Mouse (Mus musculus): ENCODE measurements around the gene Syndig1l.

Syndig1l gene

DNA sequence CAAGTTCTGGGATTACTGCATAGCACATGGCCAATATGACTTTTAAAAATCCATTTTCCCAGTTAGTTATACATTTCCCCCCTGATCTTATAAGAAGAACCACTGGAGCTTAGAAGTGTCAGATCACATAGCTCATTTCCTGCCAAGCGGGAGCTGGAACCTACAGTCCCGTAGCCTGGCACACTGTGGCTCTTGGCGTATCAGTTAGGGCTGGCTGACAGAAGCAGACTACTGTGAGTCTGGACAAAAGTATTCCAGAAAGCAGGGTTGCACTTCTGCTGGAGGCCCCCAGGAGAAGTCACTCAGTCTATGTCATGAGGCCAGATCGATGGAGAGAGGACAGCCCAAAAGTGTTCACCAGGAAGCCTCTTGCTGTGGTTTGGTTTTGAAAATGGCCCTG lies 27.8 kb upstream of the Syndig1l start:
- H3K4me3 ChIP-seq (replicated peaks; ENCODE audit: low read length): no peak overlapping the region
- no peaks in the 10 kb centered on the region for H3K36me3 ChIP-seq (ENCODE audit: insufficient read depth, low read length)
- peaks cover 36% of the 10 kb centered on the region for H3K4me1 ChIP-seq (replicated peaks; ENCODE audit: low read depth, low read length)
- TF ChIP-seq POU5F1 (IDR thresholded peaks at IDR 0.05; ENCODE audit: borderline replicate concordance, low read length): no peak
- H3K9me3 ChIP-seq (ENCODE audit: low read length): no peaks in the 10 kb centered on the region
- peaks cover 4% of the 10 kb centered on the region; the same call in 1 of the 2 replicates for H3K27me3 ChIP-seq (ENCODE audit: insufficient read depth, low read length)

DNA sequence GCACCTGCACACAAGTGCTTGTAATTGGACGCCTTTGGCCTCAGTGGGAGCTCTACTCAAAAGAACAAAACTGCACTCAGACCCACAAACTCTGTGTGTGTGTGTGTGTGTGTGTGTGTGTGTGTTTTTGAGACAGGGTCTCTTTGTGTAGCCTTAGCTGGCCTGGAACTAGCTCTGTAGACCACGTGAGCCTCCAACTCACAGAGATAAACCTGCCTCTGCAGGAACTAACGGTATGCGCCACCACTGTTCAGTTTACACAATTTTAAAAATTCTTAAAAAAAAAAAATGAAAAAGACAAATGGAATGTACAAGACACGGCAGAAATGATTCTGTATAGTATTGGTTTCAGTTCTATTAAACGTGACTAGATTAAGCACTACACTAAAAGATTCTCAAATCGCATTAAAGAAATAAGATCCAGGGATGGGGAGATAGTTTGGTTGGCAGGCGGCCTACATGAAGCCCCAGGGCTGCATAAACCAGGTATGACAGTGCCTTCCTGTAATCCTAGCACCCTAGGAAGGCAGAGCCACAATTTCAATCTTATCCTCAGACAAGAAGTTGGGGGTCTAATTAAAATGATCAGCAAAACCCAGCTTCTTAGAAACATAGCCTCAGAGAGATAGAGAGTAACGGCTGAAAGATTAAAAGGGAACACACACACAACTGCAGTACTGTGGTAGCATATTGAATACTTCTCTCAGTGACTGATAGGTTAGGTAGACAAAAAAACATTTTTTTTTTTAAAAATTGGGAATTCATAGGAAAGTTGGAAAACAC lies 20.0 kb upstream of the Syndig1l start:
- TF ChIP-seq NANOG (IDR thresholded peaks at IDR 0.05; ENCODE audit: borderline replicate concordance, low read length) (no peak), POU5F1 (IDR thresholded peaks at IDR 0.05; ENCODE audit: borderline replicate concordance, low read length) (no peak), CTCF (conservative IDR thresholded peaks at IDR 0.05; ENCODE audit: low read length) (no peak)
- no peaks in the 10 kb centered on the region for H3K9me3 ChIP-seq (ENCODE audit: low read length)
- H3K27me3 ChIP-seq (ENCODE audit: insufficient read depth, low read length): no peaks in the 10 kb centered on the region; the same call in 1 of the 2 replicates
- no peaks in the 10 kb centered on the region; the same call in 1 of the 2 replicates for H3K4me1 ChIP-seq (replicated peaks; ENCODE audit: low read depth, low read length)
- no peak overlapping the region for H3K4me3 ChIP-seq (replicated peaks; ENCODE audit: low read length)
- H3K36me3 ChIP-seq (ENCODE audit: insufficient read depth, low read length): no peaks in the 10 kb centered on the region

DNA sequence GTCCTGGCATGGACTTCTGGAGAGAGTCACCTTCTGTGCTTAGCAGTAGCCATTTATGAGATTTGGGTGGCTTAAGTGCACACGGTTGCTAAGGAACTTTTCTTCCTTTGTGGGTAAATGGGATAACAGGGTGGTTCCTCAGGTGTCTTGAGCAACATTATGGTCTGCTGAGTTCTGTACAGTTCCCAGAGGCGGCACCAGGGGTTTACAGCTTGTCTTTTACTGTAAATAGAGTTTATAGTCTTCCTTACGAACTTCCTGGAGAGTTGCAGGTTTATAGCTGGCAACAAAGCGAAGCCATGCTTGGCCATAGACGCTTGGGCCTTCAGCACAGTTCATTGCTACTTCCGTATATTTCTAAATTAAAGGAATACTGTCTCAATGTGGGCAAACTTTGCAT lies 15.9 kb upstream of the Syndig1l start:
- no peaks in the 10 kb centered on the region; the same call in 1 of the 2 replicates for H3K4me1 ChIP-seq (replicated peaks; ENCODE audit: low read depth, low read length)
- no peaks in the 10 kb centered on the region for H3K9me3 ChIP-seq (ENCODE audit: low read length)
- TF ChIP-seq POU5F1 (IDR thresholded peaks at IDR 0.05; ENCODE audit: borderline replicate concordance, low read length): no peak
- TF ChIP-seq NANOG (IDR thresholded peaks at IDR 0.05; ENCODE audit: borderline replicate concordance, low read length): no peak
- no peak for TF ChIP-seq CTCF (conservative IDR thresholded peaks at IDR 0.05; ENCODE audit: low read length)
- no peak overlapping the region for H3K4me3 ChIP-seq (replicated peaks; ENCODE audit: low read length)
- H3K27me3 ChIP-seq (ENCODE audit: insufficient read depth, low read length): no peaks in the 10 kb centered on the region; the same call in 1 of the 2 replicates
- H3K36me3 ChIP-seq (ENCODE audit: insufficient read depth, low read length): no peaks in the 10 kb centered on the region

DNA sequence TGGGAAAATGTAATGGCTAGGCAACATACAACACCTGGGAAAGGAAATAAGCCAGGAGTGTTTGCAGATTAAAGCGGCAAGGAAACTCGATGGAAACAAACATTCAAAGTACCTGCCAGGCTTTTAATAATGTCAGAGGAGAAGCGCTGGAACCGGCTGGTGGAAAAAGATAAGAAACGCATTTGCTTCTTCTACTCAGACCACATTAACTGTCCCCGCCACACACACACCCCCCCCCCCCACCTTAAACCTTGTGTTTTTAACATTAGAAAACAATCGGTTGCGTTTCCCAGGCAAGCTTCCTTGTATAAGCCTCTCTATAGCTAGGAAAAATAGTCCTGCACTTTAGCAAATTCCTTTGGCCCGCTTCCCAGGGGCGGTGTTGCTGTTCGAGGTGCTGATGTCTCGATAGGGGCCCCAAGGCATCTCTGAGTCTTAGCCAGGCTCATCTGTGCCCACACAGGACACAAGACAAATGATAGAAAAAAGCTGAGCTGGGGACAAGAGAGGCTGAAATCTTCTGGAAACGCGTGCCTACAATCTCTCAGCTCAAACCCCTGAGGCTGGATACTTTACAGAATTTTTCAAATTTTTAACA lies 11.3 kb upstream of the Syndig1l start:
- Histone ChIP-seq H3K27me3 (ENCODE audit: insufficient read depth, low read length) (no peaks in the 10 kb centered on the region; the same call in 1 of the 2 replicates), H3K36me3 (ENCODE audit: insufficient read depth, low read length) (no peaks in the 10 kb centered on the region), H3K4me3 (replicated peaks; ENCODE audit: low read length) (no peak overlapping the region), H3K4me1 (replicated peaks; ENCODE audit: low read depth, low read length) (no peaks in the 10 kb centered on the region), H3K9me3 (ENCODE audit: low read length) (no peaks in the 10 kb centered on the region)
- TF ChIP-seq POU5F1 (IDR thresholded peaks at IDR 0.05; ENCODE audit: borderline replicate concordance, low read length) (no peak), CTCF (conservative IDR thresholded peaks at IDR 0.05; ENCODE audit: low read length) (no peak), NANOG (IDR thresholded peaks at IDR 0.05; ENCODE audit: borderline replicate concordance, low read length) (no peak)

DNA sequence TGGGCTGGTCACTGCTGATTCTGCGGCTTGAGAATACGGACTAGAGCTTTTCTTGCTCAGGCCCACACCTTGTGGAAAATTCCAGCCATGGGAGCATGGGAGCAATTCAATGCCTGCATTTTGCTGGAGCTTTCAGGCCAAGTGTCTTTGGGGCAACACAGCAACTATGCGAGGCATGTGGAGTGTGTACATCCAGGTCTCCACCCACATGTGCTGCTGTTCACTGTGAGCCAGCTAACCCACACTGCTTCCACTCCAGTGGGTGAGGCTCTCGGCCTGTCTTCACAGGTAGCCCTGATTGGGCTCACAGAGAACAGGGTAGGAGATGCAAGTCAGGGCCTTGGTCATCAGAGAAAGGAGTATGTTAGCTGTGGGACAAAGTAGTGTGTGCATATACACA lies 9.2 kb upstream of the Syndig1l start:
- no peaks in the 10 kb centered on the region for H3K36me3 ChIP-seq (ENCODE audit: insufficient read depth, low read length)
- H3K4me1 ChIP-seq (replicated peaks; ENCODE audit: low read depth, low read length): peaks cover 5% of the 10 kb centered on the region; the same call in 1 of the 2 replicates
- no peak overlapping the region for H3K4me3 ChIP-seq (replicated peaks; ENCODE audit: low read length)
- no peak for TF ChIP-seq NANOG (IDR thresholded peaks at IDR 0.05; ENCODE audit: borderline replicate concordance, low read length)
- TF ChIP-seq POU5F1 (IDR thresholded peaks at IDR 0.05; ENCODE audit: borderline replicate concordance, low read length): no peak
- TF ChIP-seq CTCF (conservative IDR thresholded peaks at IDR 0.05; ENCODE audit: low read length): no peak
- H3K27me3 ChIP-seq (ENCODE audit: insufficient read depth, low read length): peaks cover 13% of the 10 kb centered on the region; the same call in 1 of the 2 replicates
- H3K9me3 ChIP-seq (ENCODE audit: low read length): no peaks in the 10 kb centered on the region

DNA sequence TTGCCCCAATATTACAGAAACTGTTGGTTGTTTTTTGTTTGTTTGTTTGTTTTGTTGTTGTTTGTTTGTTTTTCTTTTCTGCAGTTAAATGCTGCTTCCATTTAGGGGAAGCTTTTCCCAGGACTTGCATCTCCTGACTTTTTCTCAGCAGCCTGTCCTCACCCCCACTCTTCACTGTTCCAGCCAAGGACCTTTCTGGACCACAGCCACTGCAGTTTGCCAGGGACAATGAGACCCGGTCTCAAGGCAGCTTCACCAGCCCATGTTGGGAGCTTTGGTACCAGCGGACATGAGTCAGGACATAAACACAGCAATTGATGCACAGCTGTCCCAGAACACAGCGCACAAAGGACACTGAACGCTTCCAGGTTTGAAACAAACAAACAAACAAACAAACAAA lies 8.3 kb upstream of the Syndig1l start:
- Histone ChIP-seq H3K9me3 (ENCODE audit: low read length) (no peaks in the 10 kb centered on the region), H3K4me3 (replicated peaks; ENCODE audit: low read length) (no peak overlapping the region), H3K36me3 (ENCODE audit: insufficient read depth, low read length) (no peaks in the 10 kb centered on the region), H3K4me1 (replicated peaks; ENCODE audit: low read depth, low read length) (peaks cover 5% of the 10 kb centered on the region; the same call in 1 of the 2 replicates), H3K27me3 (ENCODE audit: insufficient read depth, low read length) (peaks cover 22% of the 10 kb centered on the region)
- no peak for TF ChIP-seq POU5F1 (IDR thresholded peaks at IDR 0.05; ENCODE audit: borderline replicate concordance, low read length)
- no peak for TF ChIP-seq NANOG (IDR thresholded peaks at IDR 0.05; ENCODE audit: borderline replicate concordance, low read length)
- no peak for TF ChIP-seq CTCF (conservative IDR thresholded peaks at IDR 0.05; ENCODE audit: low read length)

DNA sequence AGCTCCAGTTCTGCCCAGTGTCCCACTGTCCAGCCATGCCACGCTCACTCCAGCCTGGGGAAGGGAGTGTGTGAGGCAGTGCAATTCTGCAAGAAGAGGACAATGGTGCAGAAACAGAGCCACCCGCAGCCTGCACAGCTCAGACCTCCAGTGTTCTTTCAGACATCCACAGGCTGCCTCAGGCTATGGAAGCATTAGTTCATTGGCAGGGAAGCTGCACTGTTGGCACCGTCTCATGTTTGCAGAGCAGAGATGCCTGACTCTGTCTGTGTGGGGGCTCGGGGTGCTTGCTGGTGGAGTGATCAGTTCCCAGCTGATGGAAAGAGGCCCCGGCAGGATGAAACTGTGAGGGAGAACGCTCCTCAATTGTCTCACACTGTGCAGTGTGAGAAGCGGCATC lies 4.0 kb upstream of the Syndig1l start:
- TF ChIP-seq CTCF (conservative IDR thresholded peaks at IDR 0.05; ENCODE audit: low read length) (no peak), NANOG (IDR thresholded peaks at IDR 0.05; ENCODE audit: borderline replicate concordance, low read length) (no peak), POU5F1 (IDR thresholded peaks at IDR 0.05; ENCODE audit: borderline replicate concordance, low read length) (no peak)
- Histone ChIP-seq H3K9me3 (ENCODE audit: low read length) (no peaks in the 10 kb centered on the region), H3K4me3 (replicated peaks; ENCODE audit: low read length) (no peak overlapping the region), H3K36me3 (ENCODE audit: insufficient read depth, low read length) (no peaks in the 10 kb centered on the region), H3K27me3 (ENCODE audit: insufficient read depth, low read length) (peaks cover 61% of the 10 kb centered on the region), H3K4me1 (replicated peaks; ENCODE audit: low read depth, low read length) (peaks cover 9% of the 10 kb centered on the region; the same call in 1 of the 2 replicates)

DNA sequence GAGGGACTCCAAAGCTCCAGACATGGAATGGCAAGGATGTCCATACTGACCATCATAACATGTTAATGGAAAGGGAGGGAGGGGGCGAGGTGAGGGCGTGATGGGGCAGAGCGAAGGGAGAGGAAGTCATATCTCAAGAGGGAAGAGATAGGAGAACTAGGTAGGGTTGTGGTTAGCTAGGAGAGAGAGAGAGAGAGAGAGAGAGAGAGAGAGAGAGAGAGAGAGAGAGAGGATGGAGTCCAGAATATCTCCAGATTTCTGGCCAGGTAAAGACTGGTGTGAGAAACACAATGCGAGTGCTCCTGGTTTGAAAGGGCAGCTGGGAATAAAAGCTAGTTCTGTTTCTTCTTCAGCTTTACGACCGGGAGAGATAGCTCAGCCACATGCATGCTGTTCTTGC lies 6.5 kb downstream of the Syndig1l start:
- Histone ChIP-seq H3K9me3 (ENCODE audit: low read length) (no peaks in the 10 kb centered on the region), H3K4me1 (replicated peaks; ENCODE audit: low read depth, low read length) (no peaks in the 10 kb centered on the region), H3K4me3 (replicated peaks; ENCODE audit: low read length) (no peak overlapping the region), H3K27me3 (ENCODE audit: insufficient read depth, low read length) (peaks cover 56% of the 10 kb centered on the region), H3K36me3 (ENCODE audit: insufficient read depth, low read length) (no peaks in the 10 kb centered on the region)
- TF ChIP-seq CTCF (conservative IDR thresholded peaks at IDR 0.05; ENCODE audit: low read length): no peak
- TF ChIP-seq POU5F1 (IDR thresholded peaks at IDR 0.05; ENCODE audit: borderline replicate concordance, low read length): no peak
- TF ChIP-seq NANOG (IDR thresholded peaks at IDR 0.05; ENCODE audit: borderline replicate concordance, low read length): no peak
